Mouse (Mus musculus) urinary bladder, adult 18-20 months (tissue): ENCODE data around the gene Map2k6.

Source experiments
- DNase-seq, 2 experiments: peaks; one replicate each; pipeline ENCODE4 v3.0.0; 2022; ENCODE audit warnings: low spot score in 2 of 2, mixed read lengths in 2 of 2

Map2k6 gene

DNA sequence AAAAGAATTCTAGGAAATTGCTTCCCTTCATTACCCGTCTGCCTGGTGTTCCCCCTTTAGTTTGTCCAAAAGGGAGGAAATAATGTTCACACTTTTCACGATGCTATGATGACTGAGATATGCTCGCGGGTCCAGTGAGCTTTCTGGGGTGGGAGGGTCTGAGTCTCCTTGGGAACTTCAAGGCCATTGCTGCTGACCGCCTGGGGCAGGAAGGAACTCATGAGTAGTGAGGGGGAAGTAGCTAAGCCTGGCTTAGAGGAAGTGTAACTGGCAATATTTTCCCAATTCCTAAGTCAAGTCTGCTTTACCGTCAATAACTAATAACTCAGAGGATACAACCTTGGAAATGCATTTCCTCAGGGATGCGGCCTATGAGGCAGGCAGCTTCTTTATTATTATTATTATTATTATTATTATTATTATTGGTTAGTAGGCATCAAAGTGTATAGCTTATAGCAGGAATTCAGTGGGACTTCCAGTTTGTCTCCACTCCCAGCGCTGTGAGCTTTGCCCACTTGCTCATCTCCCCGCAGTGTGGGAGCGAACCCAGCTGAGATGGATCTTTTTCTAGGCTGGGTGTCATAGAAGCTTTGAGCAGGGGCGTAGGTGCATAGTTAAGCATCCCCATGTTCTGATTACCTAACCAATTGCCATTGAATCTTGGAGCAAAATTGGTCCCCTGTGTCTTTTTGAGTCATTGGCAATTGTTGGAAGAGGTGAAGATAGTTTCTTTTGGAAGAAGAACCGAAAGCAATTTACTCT is 163.6 kb downstream of the Map2k6 start:
- no peak for DNase-seq

- no peak for DNase-seq
These were observed 164.3 kb downstream of the Map2k6 start for GRCm38 (mm10) chr11:110563272-110563671.

DNA sequence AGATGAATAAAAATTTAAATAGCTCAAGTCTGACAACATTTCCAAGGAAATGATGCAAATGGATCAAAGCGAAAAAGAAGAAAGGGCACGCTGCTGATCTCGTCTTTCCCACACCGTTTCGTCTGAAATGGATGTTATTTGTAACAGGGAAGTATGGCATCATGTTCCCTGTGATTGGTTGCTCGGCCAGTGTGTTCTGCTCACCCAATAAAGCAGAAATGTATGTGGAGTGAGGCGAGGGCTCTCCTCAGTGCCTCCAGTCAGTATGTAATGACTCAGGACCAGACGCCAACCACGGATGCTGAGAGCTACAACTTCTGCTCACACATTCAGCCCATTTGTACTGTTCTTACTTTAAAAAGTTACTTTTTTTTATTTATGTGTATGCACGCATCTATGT is 164.9 kb downstream of the Map2k6 start:
- no peak for DNase-seq

- DNase-seq = no peak
These were observed 167.4 kb downstream of the Map2k6 start for GRCm38 (mm10) chr11:110566307-110566706.

DNA sequence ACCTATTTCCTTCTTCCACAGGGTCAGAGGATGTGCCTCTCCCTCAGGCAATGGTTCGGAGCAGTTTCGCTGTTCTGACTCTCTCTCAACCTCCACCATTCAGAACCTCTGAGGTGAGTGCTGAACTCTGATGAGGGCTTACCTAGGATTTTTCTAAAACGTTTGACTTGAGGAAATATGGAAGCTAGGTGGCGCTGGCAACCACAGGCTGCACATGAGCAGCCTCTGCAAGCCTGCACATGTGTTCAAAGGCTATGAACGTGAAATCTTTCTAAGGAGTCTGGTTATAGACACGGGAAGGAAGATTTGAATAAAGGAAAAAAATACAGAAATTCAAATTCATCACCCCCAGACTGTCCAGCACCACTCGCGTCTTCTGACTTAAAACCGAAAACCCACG is 173.6 kb downstream of the Map2k6 start:
- peak; percentile 15 to 24 for DNase-seq
